Mouse (Mus musculus) embryo, embryonic 11 days (tissue): ENCODE measurements at regions not wholly inside any gene's neighbourhood (a gene's known extent, or its start where the extent isn't known, plus 50 kb on each side); places are given as distances from the start of the nearest gene placed in this dataset.
A peak's percentile ranks its signal among the peaks of the same experiment; 100 is the strongest.

Source experiments
- DNase-seq: peaks from one replicate; pipeline ENCODE4 v3.0.0-alpha.2; 2015

GRCm38 (mm10) chr14:36618459-36619085 is 350.0 kb downstream of the Ccser2 start:
- DNase-seq: no peak

GRCm38 (mm10) chr14:36617987-36618386 is 350.6 kb downstream of the Ccser2 start:
- DNase-seq: no peak

- DNase-seq: no peak
These were observed 353.7 kb downstream of the Ccser2 start for GRCm38 (mm10) chr14:36614926-36615325.

- no peak for DNase-seq
These were observed 355.7 kb downstream of the Ccser2 start for GRCm38 (mm10) chr14:36612860-36613259.

GRCm38 (mm10) chr14:36584065-36584635 is 384.4 kb downstream of the Ccser2 start:
- DNase-seq: peak; percentile 51

- DNase-seq: peak; percentile 17
These were observed 385.1 kb downstream of the Ccser2 start for GRCm38 (mm10) chr14:36583338-36584064.

- peak; percentile 35 for DNase-seq
These were observed 405.2 kb downstream of the Ccser2 start for GRCm38 (mm10) chr14:36563229-36563865.

GRCm38 (mm10) chr14:36537402-36537801 is 431.2 kb downstream of the Ccser2 start:
- no peak for DNase-seq

GRCm38 (mm10) chr14:36527310-36527709 is 432.6 kb downstream of the 4930474N05Rik start:
- no peak for DNase-seq

- no peak for DNase-seq
These were observed 430.9 kb downstream of the 4930474N05Rik start for GRCm38 (mm10) chr14:36525591-36526037.

- DNase-seq: no peak
These were observed 407.6 kb downstream of the 4930474N05Rik start for GRCm38 (mm10) chr14:36502076-36502994.

GRCm38 (mm10) chr14:36499323-36499722 is 404.6 kb downstream of the 4930474N05Rik start:
- DNase-seq: no peak

- DNase-seq: no peak
These were observed 390.8 kb downstream of the 4930474N05Rik start for GRCm38 (mm10) chr14:36485499-36485898.

- DNase-seq: no peak
These were observed 376.9 kb downstream of the 4930474N05Rik start for GRCm38 (mm10) chr14:36471617-36472016.

GRCm38 (mm10) chr14:36470362-36470761 is 375.6 kb downstream of the 4930474N05Rik start:
- no peak for DNase-seq

GRCm38 (mm10) chr14:36453049-36453448 is 358.3 kb downstream of the 4930474N05Rik start:
- DNase-seq: no peak

- no peak for DNase-seq
These were observed 355.4 kb downstream of the 4930474N05Rik start for GRCm38 (mm10) chr14:36450126-36450525.

- peak; percentile 10 for DNase-seq
These were observed 320.0 kb downstream of the 4930474N05Rik start for GRCm38 (mm10) chr14:36414656-36415273.

GRCm38 (mm10) chr14:36414180-36414579 is 319.5 kb downstream of the 4930474N05Rik start:
- DNase-seq: no peak
